In the genomic region with DNA sequence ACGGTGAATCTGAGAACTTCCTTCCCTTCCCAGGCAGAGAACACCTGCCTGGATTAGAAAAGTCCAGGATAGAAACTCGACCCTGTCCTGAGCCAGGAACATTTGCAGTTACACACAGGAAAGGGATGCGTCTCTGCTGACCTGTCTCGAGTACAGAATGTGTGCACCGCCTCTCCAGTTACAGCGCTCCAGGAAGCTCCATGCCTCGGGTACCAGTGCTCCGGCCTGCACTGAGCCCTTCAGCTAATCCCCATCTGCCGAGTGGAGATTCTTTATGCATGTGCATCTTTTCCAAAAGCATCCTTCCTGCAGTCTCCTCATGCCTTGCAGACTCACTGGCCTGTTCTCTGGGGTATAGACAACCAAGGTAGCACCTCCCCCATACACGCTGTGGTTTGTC, we compare ENCODE assay signal across 17 mouse cellular contexts. TPM values are rescaled to one million over a fixed set of nuclear protein-coding genes. Genes with fewer than 3 reads are reported as not detected.
"Had no signal": no experiment of that assay in that cellular context is flagged by ENCODE, and none has a peak within 500 bp of the region (broad histone marks: within the 10 kb centered on the region; RNA-seq: fewer than 3 reads in every experiment).

No protein-coding gene starts in this region.

- H3K27ac ChIP-seq: neural tube, embryonic 15.5 days; stomach, embryonic 15.5 days; stomach, postnatal 0 days had no signal

- H3K4me2 ChIP-seq: neural tube, embryonic 15.5 days; stomach, embryonic 15.5 days had no signal

- H3K27me3 ChIP-seq: neural tube, embryonic 15.5 days; stomach, embryonic 15.5 days had no signal

- H3K4me1 ChIP-seq: stomach, embryonic 15.5 days had no signal

- H3K9ac ChIP-seq: neural tube, embryonic 15.5 days; stomach, embryonic 15.5 days had no signal

- H3K9me3 ChIP-seq: neural tube, embryonic 15.5 days; stomach, embryonic 15.5 days had no signal

- H3K4me3 ChIP-seq: neural tube, embryonic 15.5 days; stomach, embryonic 15.5 days had no signal

- DNase-seq: retina, postnatal 1 day; right cerebral cortex, adult 18-20 months; right cerebral cortex, postnatal 14 days; right cerebral cortex, postnatal 25 days; right cerebral cortex, postnatal 4 days; spleen, adult 18-20 months; thymus, adult 18-20 months; thymus, adult 2 months; thymus, postnatal 14 days; thymus, postnatal 25 days; thymus, postnatal 36 days; thymus, postnatal 4 days had no signal

- H3K36me3 ChIP-seq: neural tube, embryonic 15.5 days; stomach, embryonic 15.5 days had no signal

RNA-seq across cellular contexts. Expression of gene Map3k7cl, which starts 24.4 kb away (rescaled TPM):
- total RNA-seq: neutrophil, adult 5-6 weeks had no signal
- polyA plus RNA-seq: neural tube, embryonic 14.5 days had no signal
